Mouse (Mus musculus): ENCODE data around the gene Cd320. TPM values are rescaled to one million over a fixed set of nuclear protein-coding genes. Genes with fewer than 3 reads are reported as not detected.
"Not testable (repeated sequence)": the region's sequence is repeated elsewhere in the genome, so short reads cannot be mapped to it uniquely, and the experiment has no call there.

Gene Cd320
- polyA plus RNA-seq, 1 experiment = 32.9 TPM

GRCm38 (mm10) chr17:33815399-33815798 lies 27.5 kb upstream of the Cd320 start:
- Histone ChIP-seq H3K36me3 (ENCODE audit: control insufficient read depth, insufficient read depth, low read length) (no peaks in the 10 kb centered on the region), H3K27me3 (ENCODE audit: control insufficient read depth, insufficient read depth, low read length) (peaks cover 4% of the 10 kb centered on the region; the same call in 1 of the 2 replicates), H3K4me1 (replicated peaks; ENCODE audit: control insufficient read depth, insufficient read depth, low read length) (peaks cover 18% of the 10 kb centered on the region), H3K27ac (ENCODE audit: control insufficient read depth, insufficient read depth, low read length) (no peak overlapping the region), H3K4me3 (ENCODE audit: control insufficient read depth, insufficient read depth, low read length) (no peak overlapping the region)
- TF ChIP-seq POLR2A (IDR thresholded peaks at IDR 0.05; ENCODE audit: control insufficient read depth, extremely low read depth, insufficient read depth, low read length, poor library complexity) (no peak), CTCF (IDR thresholded peaks at IDR 0.05; ENCODE audit: borderline replicate concordance, control insufficient read depth, extremely low read depth, insufficient read depth, low read length, poor library complexity) (no peak)
- no peak for DNase-seq
- 92% methylated on average over 6 of the region's 6 CpGs for WGBS

DNA sequence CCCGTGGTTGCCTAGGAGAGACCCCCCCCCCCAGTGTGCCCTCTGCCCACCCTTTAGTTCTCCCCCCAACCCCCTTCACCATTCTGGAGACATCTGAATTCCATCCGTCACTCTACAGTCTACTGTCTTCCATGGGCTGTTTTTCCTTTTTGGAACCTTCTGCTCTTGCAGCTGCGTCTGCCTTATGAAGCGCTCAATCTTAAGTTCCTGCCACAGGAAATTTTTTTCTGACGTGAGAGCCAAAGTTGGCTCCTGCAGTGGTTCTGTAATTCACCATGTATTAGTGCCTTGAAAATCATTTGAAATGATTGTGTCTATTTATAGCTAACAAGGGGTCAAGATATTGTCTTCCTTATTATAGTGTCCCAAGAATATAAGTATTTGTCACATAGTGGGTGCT lies 26.3 kb upstream of the Cd320 start:
- Histone ChIP-seq H3K36me3 (ENCODE audit: control insufficient read depth, insufficient read depth, low read length) (no peaks in the 10 kb centered on the region; the same call in 1 of the 2 replicates), H3K27me3 (ENCODE audit: control insufficient read depth, insufficient read depth, low read length) (no peaks in the 10 kb centered on the region; the same call in 1 of the 2 replicates), H3K4me3 (ENCODE audit: control insufficient read depth, insufficient read depth, low read length) (peak overlapping the region; percentile 62; the same call in 1 of the 2 replicates), H3K27ac (ENCODE audit: control insufficient read depth, insufficient read depth, low read length) (no peak overlapping the region), H3K4me1 (replicated peaks; ENCODE audit: control insufficient read depth, insufficient read depth, low read length) (peaks cover 13% of the 10 kb centered on the region)
- TF ChIP-seq POLR2A (IDR thresholded peaks at IDR 0.05; ENCODE audit: control insufficient read depth, extremely low read depth, insufficient read depth, low read length, poor library complexity) = no peak
- DNase-seq = no peak
- 69% methylated on average over 5 of the region's 5 CpGs for WGBS

GRCm38 (mm10) chr17:33817184-33817968 lies 25.5 kb upstream of the Cd320 start:
- TF ChIP-seq CTCF (IDR thresholded peaks at IDR 0.05; ENCODE audit: borderline replicate concordance, control insufficient read depth, extremely low read depth, insufficient read depth, low read length, poor library complexity) (peak; percentile 61; the same call in 1 of the 2 replicates), POLR2A (IDR thresholded peaks at IDR 0.05; ENCODE audit: control insufficient read depth, extremely low read depth, insufficient read depth, low read length, poor library complexity) (peak; percentile 49; the same call in 1 of the 2 replicates)
- Histone ChIP-seq H3K36me3 (ENCODE audit: control insufficient read depth, insufficient read depth, low read length) (peaks cover 7% of the 10 kb centered on the region), H3K27ac (ENCODE audit: control insufficient read depth, insufficient read depth, low read length) (no peak overlapping the region), H3K4me3 (ENCODE audit: control insufficient read depth, insufficient read depth, low read length) (peak overlapping the region; percentile 62), H3K27me3 (ENCODE audit: control insufficient read depth, insufficient read depth, low read length) (no peaks in the 10 kb centered on the region; the same call in 1 of the 2 replicates), H3K4me1 (replicated peaks; ENCODE audit: control insufficient read depth, insufficient read depth, low read length) (peaks cover 13% of the 10 kb centered on the region)
- peak; percentile 78 for DNase-seq
- WGBS = under 1% methylated on average over 89 of the region's 89 CpGs

GRCm38 (mm10) chr17:33817969-33818643 lies 24.8 kb upstream of the Cd320 start:
- Histone ChIP-seq H3K27me3 (ENCODE audit: control insufficient read depth, insufficient read depth, low read length) (no peaks in the 10 kb centered on the region), H3K4me3 (ENCODE audit: control insufficient read depth, insufficient read depth, low read length) (peak overlapping the region; percentile 62), H3K27ac (ENCODE audit: control insufficient read depth, insufficient read depth, low read length) (no peak overlapping the region), H3K36me3 (ENCODE audit: control insufficient read depth, insufficient read depth, low read length) (peaks cover 12% of the 10 kb centered on the region), H3K4me1 (replicated peaks; ENCODE audit: control insufficient read depth, insufficient read depth, low read length) (peaks cover 13% of the 10 kb centered on the region)
- TF ChIP-seq CTCF (IDR thresholded peaks at IDR 0.05; ENCODE audit: borderline replicate concordance, control insufficient read depth, extremely low read depth, insufficient read depth, low read length, poor library complexity) (no peak), POLR2A (IDR thresholded peaks at IDR 0.05; ENCODE audit: control insufficient read depth, extremely low read depth, insufficient read depth, low read length, poor library complexity) (no peak)
- DNase-seq = no peak
- WGBS = 23% methylated on average over 33 of the region's 33 CpGs

GRCm38 (mm10) chr17:33822436-33822959 lies 20.4 kb upstream of the Cd320 start:
- 93% methylated on average over 1 of the region's 1 CpGs for WGBS
- TF ChIP-seq POLR2A (IDR thresholded peaks at IDR 0.05; ENCODE audit: control insufficient read depth, extremely low read depth, insufficient read depth, low read length, poor library complexity) = no peak
- Histone ChIP-seq H3K36me3 (ENCODE audit: control insufficient read depth, insufficient read depth, low read length) (peaks cover 12% of the 10 kb centered on the region), H3K27me3 (ENCODE audit: control insufficient read depth, insufficient read depth, low read length) (no peaks in the 10 kb centered on the region), H3K4me3 (ENCODE audit: control insufficient read depth, insufficient read depth, low read length) (no peak overlapping the region), H3K4me1 (replicated peaks; ENCODE audit: control insufficient read depth, insufficient read depth, low read length) (peaks cover 21% of the 10 kb centered on the region), H3K27ac (ENCODE audit: control insufficient read depth, insufficient read depth, low read length) (no peak overlapping the region)
- DNase-seq = no peak

DNA sequence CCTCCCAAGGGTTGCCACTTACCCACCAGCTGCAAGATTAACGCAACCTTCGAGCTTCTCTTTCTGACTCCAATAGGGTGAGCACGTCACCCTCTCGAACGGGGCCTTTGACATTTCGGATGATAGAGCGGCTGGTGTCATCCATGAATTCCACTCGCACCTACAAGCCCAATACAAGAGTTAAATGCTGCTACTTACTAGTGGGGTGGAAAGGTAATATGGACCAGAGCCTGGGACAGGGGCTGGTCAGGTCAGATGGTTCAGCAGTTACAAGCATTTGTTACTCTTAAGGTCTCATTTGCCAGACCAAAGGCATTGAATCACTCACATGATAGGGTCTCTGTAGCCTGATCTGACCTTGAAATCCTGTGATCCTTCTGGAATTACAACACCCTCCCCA lies 19.7 kb upstream of the Cd320 start:
- peaks cover 12% of the 10 kb centered on the region for H3K36me3 ChIP-seq (ENCODE audit: control insufficient read depth, insufficient read depth, low read length)
- H3K4me3 ChIP-seq (ENCODE audit: control insufficient read depth, insufficient read depth, low read length); H3K27me3 ChIP-seq (ENCODE audit: control insufficient read depth, insufficient read depth, low read length); H3K27ac ChIP-seq (ENCODE audit: control insufficient read depth, insufficient read depth, low read length); DNase-seq: not testable (repeated sequence)
- peaks cover 16% of the 10 kb centered on the region for H3K4me1 ChIP-seq (replicated peaks; ENCODE audit: control insufficient read depth, insufficient read depth, low read length)
- 89% methylated on average over 8 of the region's 8 CpGs for WGBS

All from thymus, adult 2 months (tissue).